Mouse (Mus musculus): ENCODE data around the gene Car12. TPM values are rescaled to one million over a fixed set of nuclear protein-coding genes. Genes with fewer than 3 reads are reported as not detected.

Car12 gene
- total and polyA plus RNA-seq, 3 experiments, result 16.4 to 38.0 (median 34.6) TPM

- Histone ChIP-seq H3K9me3 (replicated peaks; ENCODE audit: low read length) (no peaks in the 10 kb centered on the region), H3K4me1 (ENCODE audit: control insufficient read depth in 1 of 2, insufficient read depth in 2 of 2) (peaks cover 0 to 10% of the 10 kb centered on the region in 2 experiments; a peak in 2 of 4 replicates), H3K79me2 (replicated peaks; ENCODE audit: control insufficient read depth, extremely low read depth, insufficient read depth, poor library complexity, severe bottlenecking) (no peaks in the 10 kb centered on the region), H3K27ac (ENCODE audit: insufficient read depth, low read depth) (no peak overlapping the region), H3K27me3 (replicated peaks) (peaks cover 6% of the 10 kb centered on the region), H3K4me2 (ENCODE audit: insufficient read depth, low read depth, poor library complexity, severe bottlenecking) (peak overlapping the region; percentile 76), H3K36me3 (replicated peaks in 1 of 2; ENCODE audit: control insufficient read depth in 1 of 2, insufficient read depth in 1 of 2, low read length in 1 of 2) (peaks cover 0 to 2% of the 10 kb centered on the region in 2 experiments), H3K9ac (ENCODE audit: insufficient read depth, low read depth) (peak overlapping the region; percentile 33), H3K4me3 (replicated peaks in 1 of 3; ENCODE audit: low read depth in 2 of 3, low read length in 2 of 3, poor library complexity in 1 of 3) (peak overlapping the region; percentile 66 to 74 (median 69))
- dilution Hi-C loops (cut with MboI; ENCODE audit: extremely low pct_ligation_motif_present, extremely low pct_unique_long_range_greater_than_20kb, low sequenced_read_pairs), result no loop called here
- in situ Hi-C loops (cut with MboI; ENCODE audit: low pct_ligation_motif_present, low pct_unique_long_range_greater_than_20kb, low sequenced_read_pairs), result loop anchor here (25.0 kb wide), 2 partner anchors 283 to 658 kb away; partner anchors contain the start of genes Ciao2a, Fbxl22 and Snx1
- no peak for TF ChIP-seq RAD21 (IDR thresholded peaks at IDR 0.05; ENCODE audit: low read depth, low read length)
- TF ChIP-seq POLR2A (IDR thresholded peaks at IDR 0.05; ENCODE audit: low read depth, low read length), result no peak
- TF ChIP-seq KAT2A (IDR thresholded peaks at IDR 0.05; ENCODE audit: insufficient replicate concordance, low read length), result no peak
- TF ChIP-seq NELFE (IDR thresholded peaks at IDR 0.05; ENCODE audit: low read depth, low read length), result no peak
- peak; percentile 20; the same call in 1 of the 2 replicates for TF ChIP-seq SIN3A (IDR thresholded peaks at IDR 0.05; ENCODE audit: low read length)
- TF ChIP-seq ZNF384 (IDR thresholded peaks at IDR 0.05; ENCODE audit: low read depth, low read length), result no peak
- no peak for TF ChIP-seq MAFK (IDR thresholded peaks at IDR 0.05; ENCODE audit: insufficient replicate concordance, low read length)
- TF ChIP-seq RCOR1 (conservative IDR thresholded peaks at IDR 0.05; ENCODE audit: low read depth, low read length), result no peak
- TF ChIP-seq JUN (IDR thresholded peaks at IDR 0.05; ENCODE audit: insufficient read depth, low read depth, low read length), result no peak
- 0 out of 2 replicates have a peak, but pooled peaks have one; percentile 9 for TF ChIP-seq UBTF (IDR thresholded peaks at IDR 0.05; ENCODE audit: low read depth, low read length)
- TF ChIP-seq PAX5 (IDR thresholded peaks at IDR 0.05; ENCODE audit: low read length), result no peak
- TF ChIP-seq NRF1 (IDR thresholded peaks at IDR 0.05; ENCODE audit: low read depth, low read length), result no peak
- no peak for TF ChIP-seq JUND (conservative IDR thresholded peaks at IDR 0.05; ENCODE audit: low read depth, low read length)
- TF ChIP-seq MAZ (IDR thresholded peaks at IDR 0.05; ENCODE audit: low read depth, low read length), result no peak
- DNase-seq (ENCODE audit: extremely low read depth), result no peak
These were observed 81.4 kb downstream of the Car12 start for GRCm38 (mm10) chr9:66794629-66795463.

DNA sequence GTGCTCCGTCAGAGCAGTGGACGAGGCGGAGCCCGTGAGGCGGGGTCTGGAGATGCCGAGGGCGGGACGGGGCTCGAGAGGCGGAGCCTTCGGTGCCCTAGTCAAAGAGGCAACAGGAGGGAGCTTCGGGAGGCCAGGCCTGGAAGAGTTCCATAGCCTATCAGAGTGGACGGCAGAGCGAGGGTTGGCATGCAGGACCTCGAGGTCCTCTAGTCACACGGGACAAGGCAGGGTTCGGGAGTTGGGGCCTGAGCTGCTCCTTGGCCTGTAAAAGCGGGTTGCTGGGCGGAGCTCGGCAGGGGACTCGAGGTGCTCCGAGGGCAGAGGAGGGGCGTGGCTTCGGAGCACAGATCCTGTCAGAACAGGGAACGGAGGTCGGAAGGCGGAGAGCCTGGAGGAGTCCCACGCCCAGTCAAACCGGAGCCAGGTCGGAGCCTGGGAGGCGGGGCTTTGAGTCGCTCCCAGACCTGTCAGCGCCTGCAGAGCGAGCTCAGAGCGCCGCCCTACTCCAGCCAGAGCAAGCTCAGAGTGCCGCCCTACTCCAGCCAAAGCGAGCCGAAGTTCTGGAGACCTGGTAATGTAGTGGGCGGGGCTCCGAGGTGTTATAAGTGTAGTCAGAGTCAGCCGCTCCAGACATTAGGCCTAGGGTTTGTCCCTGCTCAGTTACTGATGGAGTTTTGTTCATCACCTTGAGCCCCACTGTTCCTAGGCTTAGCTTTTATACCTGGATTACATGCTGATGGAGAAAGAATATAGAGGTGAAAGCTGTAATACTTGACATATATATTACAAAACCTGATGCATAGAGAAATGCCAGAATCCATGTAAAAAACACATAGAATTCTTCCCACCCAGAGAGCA is 82.2 kb downstream of the Car12 start, which contains the start of gene Aph1b:
Aph1b (minus strand) TSS at position 27 of the 861 bp plus-strand sequence.
- dilution Hi-C loops (cut with MboI; ENCODE audit: extremely low pct_ligation_motif_present, extremely low pct_unique_long_range_greater_than_20kb, low sequenced_read_pairs) (no loop called here), in situ Hi-C loops (cut with MboI; ENCODE audit: low pct_ligation_motif_present, low pct_unique_long_range_greater_than_20kb, low sequenced_read_pairs) (loop anchor here (25.0 kb wide), 2 partner anchors 283 to 658 kb away; partner anchors contain the start of genes Ciao2a, Fbxl22 and Snx1)
- peak within 1 kb of the TSS; percentile 69 to 74 (median 74) for H3K4me3 ChIP-seq (replicated peaks in 1 of 3; ENCODE audit: low read depth in 2 of 3, low read length in 2 of 3, poor library complexity in 1 of 3)
- H3K27me3 ChIP-seq (replicated peaks), result peaks cover 6% of the 10 kb centered on the region
- peaks cover 0 to 10% of the 10 kb centered on the region in 2 experiments; a peak in 2 of 4 replicates for H3K4me1 ChIP-seq (ENCODE audit: control insufficient read depth in 1 of 2, insufficient read depth in 2 of 2)
- peak within 1 kb of the TSS; percentile 35 for H3K27ac ChIP-seq (ENCODE audit: insufficient read depth, low read depth)
- peak within 1 kb of the TSS; percentile 76 for H3K4me2 ChIP-seq (ENCODE audit: insufficient read depth, low read depth, poor library complexity, severe bottlenecking)
- no peaks in the 10 kb centered on the region for H3K36me3 ChIP-seq (replicated peaks in 1 of 2; ENCODE audit: control insufficient read depth in 1 of 2, insufficient read depth in 1 of 2, low read length in 1 of 2)
- H3K9me3 ChIP-seq (replicated peaks; ENCODE audit: low read length), result no peaks in the 10 kb centered on the region
- H3K79me2 ChIP-seq (replicated peaks; ENCODE audit: control insufficient read depth, extremely low read depth, insufficient read depth, poor library complexity, severe bottlenecking), result no peaks in the 10 kb centered on the region
- H3K9ac ChIP-seq (ENCODE audit: insufficient read depth, low read depth), result peak within 1 kb of the TSS; percentile 39
- DNase-seq (ENCODE audit: extremely low read depth), result peak; percentile 99
- TF ChIP-seq NRF1 (IDR thresholded peaks at IDR 0.05; ENCODE audit: low read depth, low read length), result peak; percentile 64
- TF ChIP-seq RAD21 (IDR thresholded peaks at IDR 0.05; ENCODE audit: low read depth, low read length), result peak; percentile 10; the same call in 1 of the 2 replicates
- no peak for TF ChIP-seq MAFK (IDR thresholded peaks at IDR 0.05; ENCODE audit: insufficient replicate concordance, low read length)
- no peak for TF ChIP-seq CHD1 (IDR thresholded peaks at IDR 0.05; ENCODE audit: low read depth, low read length)
- no peak for TF ChIP-seq EP300 (IDR thresholded peaks at IDR 0.05; ENCODE audit: low read length)
- TF ChIP-seq JUN (IDR thresholded peaks at IDR 0.05; ENCODE audit: insufficient read depth, low read depth, low read length), result no peak
- no peak for TF ChIP-seq POLR2AphosphoS2 (IDR thresholded peaks at IDR 0.05; ENCODE audit: low read depth, low read length)
- TF ChIP-seq UBTF (IDR thresholded peaks at IDR 0.05; ENCODE audit: low read depth, low read length), result no peak
- peak; percentile 30; the same call in 1 of the 2 replicates for TF ChIP-seq MEF2A (IDR thresholded peaks at IDR 0.05; ENCODE audit: borderline replicate concordance, low read depth, low read length)
- TF ChIP-seq TCF12 (IDR thresholded peaks at IDR 0.05; ENCODE audit: low read depth, low read length), result peak; percentile 34; the same call in 1 of the 2 replicates
- peak; percentile 93 for TF ChIP-seq TBP (conservative IDR thresholded peaks at IDR 0.05; ENCODE audit: low read depth, low read length)
- TF ChIP-seq BHLHE40 (IDR thresholded peaks at IDR 0.05; ENCODE audit: low read depth, low read length), result no peak
- TF ChIP-seq SIN3A (IDR thresholded peaks at IDR 0.05; ENCODE audit: low read length), result no peak
- no peak for TF ChIP-seq SMC3 (IDR thresholded peaks at IDR 0.05; ENCODE audit: low read depth, low read length)
- no peak for TF ChIP-seq ZNF384 (IDR thresholded peaks at IDR 0.05; ENCODE audit: low read depth, low read length)
- TF ChIP-seq POLR2A (IDR thresholded peaks at IDR 0.05; ENCODE audit: low read depth, low read length), result peak; percentile 55
- no peak for TF ChIP-seq ZC3H11A (IDR thresholded peaks at IDR 0.05; ENCODE audit: low read depth, low read length)
- no peak for TF ChIP-seq MAZ (IDR thresholded peaks at IDR 0.05; ENCODE audit: low read depth, low read length)
- TF ChIP-seq JUND (conservative IDR thresholded peaks at IDR 0.05; ENCODE audit: low read depth, low read length), result no peak
- peak in 1 of 2 experiments; percentile 24; a peak in 2 of 4 replicates for TF ChIP-seq CTCF (conservative IDR thresholded peaks at IDR 0.05 in 1 of 2, IDR thresholded peaks at IDR 0.05 in 1 of 2; ENCODE audit: low read depth in 2 of 2, low read length in 2 of 2)
- peak; percentile 74; the same call in 1 of the 2 replicates for TF ChIP-seq MXI1 (IDR thresholded peaks at IDR 0.05; ENCODE audit: low read depth, low read length)
- no peak for TF ChIP-seq RCOR1 (conservative IDR thresholded peaks at IDR 0.05; ENCODE audit: low read depth, low read length)
